Mouse (Mus musculus) stomach, adult 2 months (tissue): ENCODE measurements around the gene H2-D1. TPM values are rescaled to one million over a fixed set of nuclear protein-coding genes. Genes with fewer than 3 reads are reported as not detected.

Source experiments
- polyA plus RNA-seq: library from polyadenylated mRNA; depleted of rRNA; stranded (reverse); fragments of >200 nt; gene quantifications from 2 replicates; pipeline ENCODE4 v1.2.3, GENCODE M21; 2012; rRNA removed

Gene H2-D1
- polyA plus RNA-seq, result 243 and 319 TPM in 2 replicates

DNA sequence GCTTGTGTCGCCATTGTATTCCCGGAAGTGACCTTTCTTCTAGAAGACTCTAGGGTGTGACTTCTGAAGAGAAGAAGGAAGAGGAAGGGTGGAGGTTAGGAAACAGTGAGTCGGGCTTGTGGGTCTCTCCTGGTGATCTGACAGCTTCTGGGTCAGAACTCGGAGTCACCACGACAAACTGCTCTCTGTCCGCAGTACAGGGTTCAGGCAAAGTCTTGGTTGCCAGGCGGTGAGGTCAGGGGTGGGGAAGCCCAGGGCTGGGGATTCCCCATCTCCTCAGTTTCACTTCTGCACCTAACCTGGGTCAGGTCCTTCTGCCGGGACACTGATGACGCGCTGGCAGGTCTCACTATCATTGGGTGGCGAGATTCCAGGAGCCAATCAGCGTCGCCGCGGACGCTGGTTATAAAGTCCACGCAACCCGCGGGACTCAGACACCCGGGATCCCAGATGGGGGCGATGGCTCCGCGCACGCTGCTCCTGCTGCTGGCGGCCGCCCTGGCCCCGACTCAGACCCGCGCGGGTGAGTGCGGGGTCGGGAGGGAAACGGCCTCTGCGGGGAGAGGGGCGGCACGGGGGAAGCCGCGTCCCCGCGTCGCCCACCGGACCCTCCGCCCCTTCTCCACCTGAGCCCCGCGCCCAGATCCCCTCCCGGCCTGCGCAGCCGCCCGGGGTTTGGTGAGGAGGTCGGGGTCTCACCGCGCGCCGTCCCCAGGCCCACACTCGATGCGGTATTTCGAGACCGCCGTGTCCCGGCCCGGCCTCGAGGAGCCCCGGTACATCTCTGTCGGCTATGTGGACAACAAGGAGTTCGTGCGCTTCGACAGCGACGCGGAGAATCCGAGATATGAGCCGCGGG is at the start of gene H2-D1:
H2-D1 (plus strand) TSS at position 67 of the 859 bp plus-strand sequence.

GRCm38 (mm10) chr17:35220156-35220952 is 42.2 kb upstream of the H2-D1 start, which contains the start of gene Gm16181:
Gene Gm16181 (plus strand): TSS chr17:35220834.

DNA sequence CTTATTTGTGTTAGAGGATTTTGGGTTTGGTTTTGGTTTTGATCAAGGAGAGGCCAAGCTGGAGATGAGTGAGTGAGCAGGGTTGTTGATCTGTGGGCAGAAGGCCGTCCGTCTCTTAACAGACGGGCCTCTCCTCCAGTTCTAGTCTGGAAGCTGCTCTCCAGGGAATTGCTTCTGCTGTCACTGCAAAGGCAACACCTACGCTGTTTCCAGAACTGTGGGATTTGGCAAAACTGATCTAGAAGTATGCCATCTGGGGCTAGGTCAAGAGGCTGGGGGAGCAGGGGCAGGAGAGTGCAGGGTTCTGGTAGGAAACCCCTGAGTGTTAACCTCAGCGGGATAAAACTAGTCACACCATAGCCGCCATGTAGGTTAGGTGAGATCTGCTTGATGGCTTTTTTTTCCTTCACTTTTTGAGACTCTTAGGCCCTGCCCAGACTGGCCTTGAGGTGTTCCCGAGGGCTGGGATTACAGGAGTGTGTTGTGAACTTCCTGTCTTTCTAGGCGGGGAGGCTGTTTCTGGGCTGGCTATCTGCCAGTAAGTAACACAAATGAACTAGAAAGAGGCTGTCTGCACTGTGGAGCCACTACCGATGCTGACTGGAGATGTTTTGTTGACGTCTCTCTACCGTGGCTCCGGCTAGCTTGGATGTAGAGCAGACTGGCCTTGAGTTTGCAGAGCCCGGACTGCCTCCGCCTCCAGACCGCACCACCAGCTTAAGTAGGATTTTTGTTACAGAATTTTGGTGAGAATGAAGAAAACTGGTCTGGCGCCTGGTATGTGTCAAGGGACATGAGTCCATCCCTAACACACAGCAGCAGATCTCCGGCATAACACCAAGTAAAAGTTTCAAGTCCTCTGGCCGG is 29.2 kb upstream of the H2-D1 start, which contains the start of gene Atp6v1g2:
Atp6v1g2 (plus strand) TSS at position 547 of the 867 bp plus-strand sequence.

DNA sequence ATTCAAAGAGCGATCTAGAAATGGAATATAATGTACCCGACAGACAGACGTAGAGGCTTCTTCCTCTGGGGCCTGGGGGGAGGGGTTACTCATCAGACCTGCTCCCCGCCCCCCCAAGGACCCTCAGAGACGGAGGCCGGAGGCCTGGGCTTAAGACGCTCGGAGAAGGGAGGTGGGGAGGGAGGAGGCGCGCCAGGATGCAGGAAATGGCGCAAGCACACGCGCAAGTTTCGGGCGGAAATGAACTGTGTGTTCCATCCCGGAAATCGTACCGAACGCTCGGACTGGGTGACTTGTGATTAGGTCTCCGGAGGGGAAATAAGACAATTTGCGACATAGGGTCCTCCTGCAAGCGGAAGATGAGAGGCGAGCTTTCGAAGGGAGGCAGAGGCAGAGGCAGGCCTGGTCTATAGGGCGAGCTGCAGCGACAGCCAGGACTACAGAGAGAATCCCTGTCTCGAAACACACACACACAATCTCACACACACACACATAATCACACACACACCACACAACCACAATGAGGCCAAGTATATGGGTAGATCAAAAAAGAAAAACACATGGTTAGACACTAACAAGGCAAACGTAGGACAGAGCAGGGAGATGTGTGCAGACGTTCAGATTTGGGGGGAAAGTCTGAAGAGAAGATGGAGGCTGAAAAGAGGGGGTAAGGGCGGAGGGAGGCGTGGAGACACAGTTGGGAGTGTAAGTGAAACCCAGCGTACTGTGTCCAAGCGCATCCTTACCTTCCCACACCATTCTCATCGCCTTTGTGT is 26.7 kb upstream of the H2-D1 start, which contains the start of gene Nfkbil1:
Nfkbil1 (minus strand) TSS at position 179 of the 776 bp plus-strand sequence.

DNA sequence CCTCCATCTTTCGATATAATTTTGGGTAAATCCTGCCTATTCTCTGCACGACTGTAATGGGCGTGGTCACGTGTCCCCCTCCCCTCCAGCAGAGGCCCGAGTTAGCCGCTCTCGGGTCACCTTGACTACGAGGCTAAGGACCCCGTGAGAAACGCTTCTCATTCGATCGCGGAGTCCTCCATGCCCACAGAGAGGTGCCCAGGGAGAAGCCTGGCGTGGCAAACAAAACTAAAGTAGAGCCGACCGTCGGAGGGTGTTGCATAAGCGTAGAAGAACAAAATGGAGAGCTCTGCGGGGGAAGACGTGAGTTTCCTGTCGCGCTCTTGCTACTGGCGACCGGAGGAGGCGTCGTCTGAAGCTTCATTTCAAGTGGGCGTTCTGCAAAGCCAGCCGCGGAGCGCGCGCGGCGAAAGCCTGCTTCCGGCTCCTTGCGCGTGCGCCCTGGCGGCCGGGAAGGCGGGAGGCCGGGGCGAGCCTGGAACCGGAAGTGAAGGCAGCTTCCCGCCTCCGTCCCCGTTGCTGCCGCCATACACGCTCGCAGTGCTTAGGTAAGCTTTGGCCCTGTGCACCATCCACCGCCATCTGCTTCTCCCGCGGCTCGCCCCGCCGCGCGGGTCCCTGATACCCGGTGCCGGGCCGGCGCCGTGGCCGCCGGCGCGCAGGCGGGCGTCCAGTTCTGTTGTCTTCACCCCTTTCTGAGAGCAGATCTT is 21.1 kb upstream of the H2-D1 start, which contains the start of gene Ddx39b:
Ddx39b (plus strand) TSS at position 442 of the 710 bp plus-strand sequence.

Other genes starting within 250 kb of the H2-D1 start
- gene Vwa7, start 246.2 kb upstream of the H2-D1 start, polyA plus RNA-seq, result 1.9 and 2.2 TPM in 2 replicates
- 0.58 and 1.9 TPM in 2 replicates for gene Sapcd1, start 234.7 kb upstream of the H2-D1 start, polyA plus RNA-seq
- gene Msh5, start 216.0 kb upstream of the H2-D1 start, polyA plus RNA-seq, result 2.6 and 5.6 TPM in 2 replicates
- gene Clic1, start 212.8 kb upstream of the H2-D1 start, polyA plus RNA-seq, result 131 and 147 TPM in 2 replicates
- 16.3 and 20.7 TPM in 2 replicates for gene Ddah2, start 203.7 kb upstream of the H2-D1 start, polyA plus RNA-seq
- gene Ly6g6c, start 197.3 kb upstream of the H2-D1 start, polyA plus RNA-seq, result 243 and 312 TPM in 2 replicates
- gene Mpig6b, start 196.5 kb upstream of the H2-D1 start, polyA plus RNA-seq, result 0.42 and 0.65 TPM in 2 replicates
- gene Ly6g6e, start 185.8 kb upstream of the H2-D1 start, polyA plus RNA-seq, result 99.6 and 112 TPM in 2 replicates
- gene Ly6g6d, start 184.7 kb upstream of the H2-D1 start, polyA plus RNA-seq, result 5.1 and 6.4 TPM in 2 replicates
- 1.2 and 2.0 TPM in 2 replicates for gene Ly6g6f, start 177.1 kb upstream of the H2-D1 start, polyA plus RNA-seq
- 88.7 and 152 TPM in 2 replicates for gene Abhd16a, start 173.5 kb upstream of the H2-D1 start, polyA plus RNA-seq
- gene Ly6g5c, start 154.5 kb upstream of the H2-D1 start, polyA plus RNA-seq, result 1.4 TPM in 1 of 2 replicates, not detected in the other
- gene Ly6g5b, start 147.3 kb upstream of the H2-D1 start, polyA plus RNA-seq, result 1.2 and 2.2 TPM in 2 replicates
- gene Gpank1, start 141.3 kb upstream of the H2-D1 start, polyA plus RNA-seq, result 9.3 and 11.8 TPM in 2 replicates
- gene Csnk2b, start 140.7 kb upstream of the H2-D1 start, polyA plus RNA-seq, result 258 and 301 TPM in 2 replicates
- 13.7 and 19.0 TPM in 2 replicates for gene D17H6S53E, start 136.4 kb upstream of the H2-D1 start, polyA plus RNA-seq
- 0.08 and 0.20 TPM in 2 replicates for gene Apom, start 130.7 kb upstream of the H2-D1 start, polyA plus RNA-seq
- gene Bag6, start 127.6 kb upstream of the H2-D1 start, polyA plus RNA-seq, result 92.9 and 94.1 TPM in 2 replicates
- gene Prrc2a, start 97.8 kb upstream of the H2-D1 start, polyA plus RNA-seq, result 262 and 284 TPM in 2 replicates
- 0.11 and 0.48 TPM in 2 replicates for gene Aif1, start 86.7 kb upstream of the H2-D1 start, polyA plus RNA-seq
- gene Lst1, start 74.3 kb upstream of the H2-D1 start, polyA plus RNA-seq, result 3.7 and 6.5 TPM in 2 replicates
- gene Ltb, start 68.3 kb upstream of the H2-D1 start, polyA plus RNA-seq, result 1.5 and 5.7 TPM in 2 replicates
- 0.24 and 0.42 TPM in 2 replicates for gene Tnf, start 60.7 kb upstream of the H2-D1 start, polyA plus RNA-seq
- gene Lta, start 57.4 kb upstream of the H2-D1 start, polyA plus RNA-seq, result 0.10 and 0.36 TPM in 2 replicates
- gene Gm16181, start 41.9 kb upstream of the H2-D1 start, polyA plus RNA-seq, result 0.42 TPM in 1 of 2 replicates, not detected in the other
- 1.3 and 1.7 TPM in 2 replicates for gene Atp6v1g2, start 29.1 kb upstream of the H2-D1 start, polyA plus RNA-seq
- 15.7 and 37.5 TPM in 2 replicates for gene Nfkbil1, start 26.9 kb upstream of the H2-D1 start, polyA plus RNA-seq
- 74.9 and 91.6 TPM in 2 replicates for gene Ddx39b, start 21.0 kb upstream of the H2-D1 start, polyA plus RNA-seq
- gene H2-Q1, start 57.7 kb downstream of the H2-D1 start, polyA plus RNA-seq, result 0.04 TPM in 1 of 2 replicates, not detected in the other
- 0.18 and 0.54 TPM in 2 replicates for gene H2-Q2, start 79.5 kb downstream of the H2-D1 start, polyA plus RNA-seq
- gene H2-Q4, start 116.9 kb downstream of the H2-D1 start, polyA plus RNA-seq, result 29.8 and 31.3 TPM in 2 replicates
- gene H2-Q6, start 162.1 kb downstream of the H2-D1 start, polyA plus RNA-seq, result 5.2 and 5.8 TPM in 2 replicates
- gene H2-Q7, start 176.4 kb downstream of the H2-D1 start, polyA plus RNA-seq, result 12.4 and 12.6 TPM in 2 replicates
- 1.8 and 5.2 TPM in 2 replicates for gene H2-Q10, start 207.4 kb downstream of the H2-D1 start, polyA plus RNA-seq
- gene Pou5f1, start 243.3 kb downstream of the H2-D1 start, polyA plus RNA-seq, result 0.09 TPM in 1 of 2 replicates, not detected in the other